Mouse (Mus musculus) WW6 (cell line): Measurements from ENCODE around the gene Bcan.

ENCODE experiments used
- DNase-seq: peaks from one replicate; pipeline ENCODE4 v3.0.0-alpha.2; 2013; ENCODE audit warnings: low read depth, low spot score

The Bcan gene

DNA sequence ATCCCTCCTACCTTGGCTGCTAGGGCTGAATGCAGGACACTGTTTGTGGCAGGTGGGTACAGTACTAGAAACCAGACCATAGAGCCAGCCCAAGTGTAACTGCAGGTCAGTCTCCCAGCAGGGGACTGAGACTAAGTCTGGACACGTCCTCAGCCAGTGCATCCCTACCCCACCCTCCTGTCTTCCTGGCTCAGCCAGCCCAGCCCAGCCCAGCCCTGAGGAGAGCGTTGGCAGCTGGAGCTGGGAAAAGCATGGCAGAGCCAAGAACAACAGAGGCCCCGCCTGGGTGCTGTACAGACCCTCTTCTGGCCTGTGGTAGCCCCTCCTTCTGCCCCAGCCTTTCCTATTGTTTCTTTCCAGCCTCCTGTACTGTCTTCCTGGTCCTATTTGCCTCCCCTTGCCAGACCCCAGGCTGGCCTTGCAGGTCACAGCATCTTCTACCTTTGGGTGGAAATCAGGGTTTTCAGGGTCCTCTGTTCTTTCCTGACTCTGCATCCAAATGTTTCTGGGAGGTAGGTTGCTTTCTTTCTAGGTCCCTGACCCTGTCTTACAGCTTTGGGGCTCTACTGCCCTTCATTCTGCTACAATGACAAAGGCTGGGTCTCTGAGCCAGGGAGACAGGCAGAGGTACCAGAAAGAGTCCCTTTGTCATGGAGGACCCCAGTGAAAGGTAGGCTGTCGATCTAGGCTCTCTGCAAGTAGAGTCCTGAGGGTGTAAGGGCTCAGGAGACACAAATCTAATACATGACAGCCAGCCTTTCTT lies 55.0 kb downstream of the Bcan start:
- no peak for DNase-seq

- no peak for DNase-seq
Measured at GRCm38 (mm10) chr3:87943586-87943985, 56.4 kb downstream of the Bcan start.

- DNase-seq: no peak
Measured at GRCm38 (mm10) chr3:87942471-87942870, 57.6 kb downstream of the Bcan start.

- DNase-seq: no peak
Measured at GRCm38 (mm10) chr3:87940611-87941010, 59.4 kb downstream of the Bcan start.
